Mouse (Mus musculus): ENCODE data around the gene Ssxa1. TPM values are rescaled to one million over a fixed set of nuclear protein-coding genes. Genes with fewer than 3 reads are reported as not detected.
A peak's percentile ranks its signal among the peaks of the same experiment; 100 is the strongest.
"Not testable (repeated sequence)": the region's sequence is repeated elsewhere in the genome, so short reads cannot be mapped to it uniquely, and the experiment has no call there.

The Ssxa1 gene
- not detected in 2 replicates for polyA plus RNA-seq (2014; fragmentation: Nextera tagmentation; extraction: Ambion mirVana)

DNA sequence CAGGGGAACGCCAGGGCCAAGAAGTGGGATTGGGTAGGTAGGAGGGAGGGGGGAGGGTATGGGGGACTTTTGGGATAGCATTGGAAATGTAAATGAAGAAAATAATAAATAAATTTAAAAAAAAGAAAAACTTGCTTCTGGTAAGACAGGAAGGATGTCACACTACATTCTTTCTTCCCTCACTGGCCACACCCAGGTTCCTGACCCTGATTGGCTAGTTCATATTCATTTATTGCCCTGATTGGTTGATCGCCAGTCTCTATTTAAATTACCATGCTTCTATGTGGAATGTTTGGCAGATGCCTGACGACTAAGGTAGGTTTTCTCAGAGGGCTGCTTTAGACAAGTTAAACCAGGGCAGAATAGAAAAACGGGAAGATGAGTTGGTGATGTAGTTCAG is at the start of gene Ssxa1:
Gene Ssxa1, plus strand, starts transcription at position 301 of the 400 bp plus-strand sequence.
- WGBS, result 84% methylated on average over 4 of the region's 4 CpGs
- Histone ChIP-seq H3K27me3 (ENCODE audit: control insufficient read depth, insufficient read depth, low read length) (no peaks in the 10 kb centered on the region), H3K4me1 (replicated peaks; ENCODE audit: control insufficient read depth, insufficient read depth, low read length) (no peaks in the 10 kb centered on the region), H3K4me2 (replicated peaks) (no peak within 1 kb of the TSS), H3K9me3 (ENCODE audit: control insufficient read depth, low read length) (no peaks in the 10 kb centered on the region), H3K27ac (no peak within 1 kb of the TSS), H3K9ac (no peak within 1 kb of the TSS), H3K4me3 (replicated peaks; ENCODE audit: low read length) (no peak within 1 kb of the TSS), H3K36me3 (replicated peaks; ENCODE audit: control insufficient read depth, insufficient read depth) (no peaks in the 10 kb centered on the region)
- ATAC-seq (ENCODE audit: low FRiP score) (no peak), DNase-seq (ENCODE audit: low spot score) (no peak)

DNA sequence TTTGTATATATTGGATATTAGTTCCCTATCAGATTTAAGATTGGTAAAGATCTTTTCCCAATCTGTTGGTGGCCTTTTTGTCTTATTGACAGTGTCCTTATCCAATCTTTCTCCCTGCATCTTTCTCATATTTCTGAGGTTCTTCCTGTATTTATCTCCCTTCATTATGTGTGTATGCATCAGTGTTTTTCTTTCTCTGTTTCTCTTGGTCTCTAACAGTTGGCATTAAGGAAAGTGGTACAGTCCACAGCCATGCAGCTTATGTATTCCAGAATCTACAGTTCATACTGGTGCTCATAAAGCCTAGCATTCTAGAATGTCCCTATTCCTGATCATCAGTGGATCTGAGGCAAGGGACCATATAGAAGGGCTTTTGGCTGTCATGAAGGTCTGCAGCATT is 47.5 kb upstream of the Ssxa1 start, which contains the start of gene Spaca5:
Gene Spaca5, plus strand, starts transcription at position 301 of the 400 bp plus-strand sequence.
- Histone ChIP-seq H3K27ac (no peak within 1 kb of the TSS), H3K4me1 (replicated peaks; ENCODE audit: control insufficient read depth, insufficient read depth, low read length) (no peaks in the 10 kb centered on the region), H3K36me3 (replicated peaks; ENCODE audit: control insufficient read depth, insufficient read depth) (no peaks in the 10 kb centered on the region), H3K9me3 (ENCODE audit: control insufficient read depth, low read length) (no peaks in the 10 kb centered on the region), H3K9ac (no peak within 1 kb of the TSS), H3K4me2 (replicated peaks) (no peak within 1 kb of the TSS), H3K4me3 (replicated peaks; ENCODE audit: low read length) (no peak within 1 kb of the TSS), H3K27me3 (ENCODE audit: control insufficient read depth, insufficient read depth, low read length) (no peaks in the 10 kb centered on the region)
- ATAC-seq (ENCODE audit: low FRiP score) (no peak), DNase-seq (ENCODE audit: low spot score) (no peak)

DNA sequence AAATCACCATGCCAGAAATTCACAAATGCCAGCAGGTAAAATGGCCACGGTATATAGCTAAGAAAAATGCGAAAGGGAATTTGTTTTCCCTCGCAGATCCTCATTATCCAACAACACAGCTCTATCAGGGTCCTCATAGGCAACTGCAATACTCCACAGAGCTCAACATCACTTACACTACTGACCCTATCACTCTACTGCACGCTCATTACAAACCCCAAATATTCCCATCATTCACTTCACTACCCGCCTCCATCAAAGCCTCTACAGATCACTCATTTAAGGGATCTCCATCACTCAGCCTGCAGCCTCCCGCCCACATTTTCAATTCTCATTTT is 27.0 kb upstream of the Ssxa1 start:
- peak overlapping the region; percentile 41 for H3K4me3 ChIP-seq (replicated peaks; ENCODE audit: low read length)
- DNase-seq (ENCODE audit: low spot score) (peak; percentile 23), ATAC-seq (ENCODE audit: low FRiP score) (peak; percentile 50; the same call in 1 of the 2 replicates)
- no peaks in the 10 kb centered on the region; the same call in 1 of the 2 replicates for H3K36me3 ChIP-seq (replicated peaks; ENCODE audit: control insufficient read depth, insufficient read depth)
- peak overlapping the region; percentile 86 for H3K27ac ChIP-seq
- H3K4me2 ChIP-seq (replicated peaks), result peak overlapping the region; percentile 56
- H3K27me3 ChIP-seq (ENCODE audit: control insufficient read depth, insufficient read depth, low read length), result no peaks in the 10 kb centered on the region
- peak overlapping the region; percentile 52 for H3K9ac ChIP-seq
- 30% methylated on average over 6 of the region's 6 CpGs for WGBS
- H3K9me3 ChIP-seq (ENCODE audit: control insufficient read depth, low read length), result peaks cover 5% of the 10 kb centered on the region; the same call in 1 of the 2 replicates
- H3K4me1 ChIP-seq (replicated peaks; ENCODE audit: control insufficient read depth, insufficient read depth, low read length), result no peaks in the 10 kb centered on the region

- peak within 1 kb of the TSS; percentile 41 for H3K4me3 ChIP-seq (replicated peaks; ENCODE audit: low read length)
- H3K9me3 ChIP-seq (ENCODE audit: control insufficient read depth, low read length), result no peaks in the 10 kb centered on the region
- H3K36me3 ChIP-seq (replicated peaks; ENCODE audit: control insufficient read depth, insufficient read depth), result no peaks in the 10 kb centered on the region
- no peaks in the 10 kb centered on the region for H3K4me1 ChIP-seq (replicated peaks; ENCODE audit: control insufficient read depth, insufficient read depth, low read length)
- peak within 1 kb of the TSS; percentile 52 for H3K9ac ChIP-seq
- DNase-seq (ENCODE audit: low spot score) (peak; percentile 76), ATAC-seq (ENCODE audit: low FRiP score) (peak; percentile 94)
- H3K27ac ChIP-seq, result peak within 1 kb of the TSS; percentile 86
- H3K27me3 ChIP-seq (ENCODE audit: control insufficient read depth, insufficient read depth, low read length), result no peaks in the 10 kb centered on the region
- peak within 1 kb of the TSS; percentile 56 for H3K4me2 ChIP-seq (replicated peaks)
- WGBS, result 22% methylated on average over 27 of the region's 27 CpGs
Observed at GRCm38 (mm10) chrX:21088983-21089866, 26.4 kb upstream of the Ssxa1 start, which contains the start of gene Zfp300. Gene Zfp300, minus strand, starts transcription at chrX:21089527.

- Histone ChIP-seq H3K9me3 (ENCODE audit: control insufficient read depth, low read length) (no peaks in the 10 kb centered on the region), H3K27ac (peak overlapping the region; percentile 86), H3K9ac (peak overlapping the region; percentile 52), H3K27me3 (ENCODE audit: control insufficient read depth, insufficient read depth, low read length) (no peaks in the 10 kb centered on the region), H3K4me2 (replicated peaks) (peak overlapping the region; percentile 56), H3K4me1 (replicated peaks; ENCODE audit: control insufficient read depth, insufficient read depth, low read length) (no peaks in the 10 kb centered on the region), H3K4me3 (replicated peaks; ENCODE audit: low read length) (peak overlapping the region; percentile 41), H3K36me3 (replicated peaks; ENCODE audit: control insufficient read depth, insufficient read depth) (no peaks in the 10 kb centered on the region)
- WGBS, result 47% methylated on average over 7 of the region's 7 CpGs
- DNase-seq (ENCODE audit: low spot score), result no peak
- ATAC-seq (ENCODE audit: low FRiP score), result peak; percentile 59; the same call in 1 of the 2 replicates
Observed at GRCm38 (mm10) chrX:21089867-21090239, 25.8 kb upstream of the Ssxa1 start.

GRCm38 (mm10) chrX:21146675-21147074 is 31.1 kb downstream of the Ssxa1 start:
- not testable (repeated sequence) for H3K9ac ChIP-seq; ATAC-seq (ENCODE audit: low FRiP score); H3K4me1 ChIP-seq (replicated peaks; ENCODE audit: control insufficient read depth, insufficient read depth, low read length); H3K4me3 ChIP-seq (replicated peaks; ENCODE audit: low read length); H3K27me3 ChIP-seq (ENCODE audit: control insufficient read depth, insufficient read depth, low read length); DNase-seq (ENCODE audit: low spot score); H3K36me3 ChIP-seq (replicated peaks; ENCODE audit: control insufficient read depth, insufficient read depth); H3K9me3 ChIP-seq (ENCODE audit: control insufficient read depth, low read length); H3K4me2 ChIP-seq (replicated peaks); H3K27ac ChIP-seq
- 93% methylated on average over 25 of the region's 25 CpGs for WGBS

Other genes with a start within 250 kb of the Ssxa1 start
- 4.3 and 5.3 TPM in 2 replicates for gene Timp1, start 245.7 kb upstream of the Ssxa1 start, polyA plus RNA-seq (2014; fragmentation: Nextera tagmentation; extraction: Ambion mirVana)
- 97.3 and 132 TPM in 2 replicates for gene Syn1, start 194.8 kb upstream of the Ssxa1 start, polyA plus RNA-seq (2014; fragmentation: Nextera tagmentation; extraction: Ambion mirVana)
- 4.8 and 5.7 TPM in 2 replicates for gene Cfp, start 184.3 kb upstream of the Ssxa1 start, polyA plus RNA-seq (2014; fragmentation: Nextera tagmentation; extraction: Ambion mirVana)
- gene Elk1, start 165.2 kb upstream of the Ssxa1 start, polyA plus RNA-seq (2014; fragmentation: Nextera tagmentation; extraction: Ambion mirVana), result 9.4 and 10.1 TPM in 2 replicates
- gene Uxt, start 153.8 kb upstream of the Ssxa1 start, polyA plus RNA-seq (2014; fragmentation: Nextera tagmentation; extraction: Ambion mirVana), result 23.3 and 28.6 TPM in 2 replicates
- gene Zfp182, start 53.5 kb upstream of the Ssxa1 start, polyA plus RNA-seq (2014; fragmentation: Nextera tagmentation; extraction: Ambion mirVana), result 8.2 and 8.5 TPM in 2 replicates
- not detected in 2 replicates for gene Spaca5, start 47.4 kb upstream of the Ssxa1 start, polyA plus RNA-seq (2014; fragmentation: Nextera tagmentation; extraction: Ambion mirVana)
- gene Zfp300, start 26.3 kb upstream of the Ssxa1 start, polyA plus RNA-seq (2014; fragmentation: Nextera tagmentation; extraction: Ambion mirVana), result 4.8 and 5.1 TPM in 2 replicates
- gene Gm21876, start 59.8 kb downstream of the Ssxa1 start, polyA plus RNA-seq (2014; fragmentation: Nextera tagmentation; extraction: Ambion mirVana), result not detected in 2 replicates